27 mouse cellular contexts compared by ENCODE assay signal in genomic region chr7:15937491-15937890, GRCm38 (mm10). TPM values are rescaled to one million over a fixed set of nuclear protein-coding genes. Genes with fewer than 3 reads are reported as not detected.
"Had no signal": no experiment of that assay in that cellular context is flagged by ENCODE, and none has a peak within 500 bp of the region (broad histone marks: within the 10 kb centered on the region; RNA-seq: fewer than 3 reads in every experiment).

No protein-coding gene starts in this region.

- H3K27ac ChIP-seq: midbrain, embryonic 10.5 days; midbrain, embryonic 12.5 days; neural tube, embryonic 13.5 days; neural tube, embryonic 15.5 days had no signal

- H3K4me1 ChIP-seq: midbrain, embryonic 10.5 days; midbrain, embryonic 12.5 days; neural tube, embryonic 13.5 days; neural tube, embryonic 15.5 days had no signal

- H3K27me3 ChIP-seq: midbrain, embryonic 12.5 days; neural tube, embryonic 13.5 days; neural tube, embryonic 15.5 days had no signal

- H3K4me3 ChIP-seq: midbrain, embryonic 10.5 days; midbrain, embryonic 12.5 days; myocyte; neural tube, embryonic 13.5 days; neural tube, embryonic 15.5 days had no signal

- DNase-seq: lung, adult 18-20 months; lung, embryonic 14.5 days; lung, postnatal 14 days; lung, postnatal 36 days; midbrain, embryonic 14.5 days; retina, postnatal 1 day; right cerebral cortex, adult 18-20 months; right cerebral cortex, postnatal 25 days; right cerebral cortex, postnatal 4 days; spleen, adult 18-20 months; thymus, adult 18-20 months; thymus, postnatal 14 days; thymus, postnatal 36 days had no signal

- H3K4me2 ChIP-seq: lung, embryonic 14.5 days; midbrain, embryonic 12.5 days; neural tube, embryonic 13.5 days; neural tube, embryonic 15.5 days had no signal

- H3K9me3 ChIP-seq: midbrain, embryonic 12.5 days; neural tube, embryonic 13.5 days; neural tube, embryonic 15.5 days had no signal

- H3K9ac ChIP-seq: lung, embryonic 14.5 days; midbrain, embryonic 12.5 days; neural tube, embryonic 13.5 days; neural tube, embryonic 15.5 days had no signal

RNA-seq across cellular contexts. Expression of gene Crxos, which starts 55.1 kb away (rescaled TPM):
- total RNA-seq: megakaryocyte, adult 5-6 weeks; megakaryocyte-erythroid progenitor cell, adult 5-6 weeks had no signal
- polyA plus RNA-seq: liver, embryonic 16.5 days; lung, embryonic 14.5 days; lung, embryonic 16.5 days; midbrain, embryonic 10.5 days; midbrain, embryonic 14.5 days; myocyte; neural tube, embryonic 13.5 days; neural tube, embryonic 15.5 days; small intestine, adult 2 months; stomach, embryonic 14.5 days; stomach, embryonic 16.5 days; thymus, postnatal 0 days had no signal

RNA-seq across cellular contexts. Expression of gene Crx, which starts 57.7 kb away (rescaled TPM):
- total RNA-seq: megakaryocyte, adult 5-6 weeks; megakaryocyte-erythroid progenitor cell, adult 5-6 weeks had no signal
- polyA plus RNA-seq: liver, embryonic 16.5 days; lung, embryonic 14.5 days; lung, embryonic 16.5 days; myocyte; neural tube, embryonic 11.5 days; neural tube, embryonic 13.5 days; neural tube, embryonic 15.5 days; small intestine, adult 2 months; stomach, embryonic 14.5 days; stomach, embryonic 16.5 days; thymus, postnatal 0 days had no signal
